Mouse (Mus musculus): ENCODE results near the gene Mcee. TPM values are rescaled to one million over a fixed set of nuclear protein-coding genes. Genes with fewer than 3 reads are reported as not detected.

Gene Mcee
- 100 to 1,000 TPM; 132 TPM for total RNA-seq (2021)

DNA sequence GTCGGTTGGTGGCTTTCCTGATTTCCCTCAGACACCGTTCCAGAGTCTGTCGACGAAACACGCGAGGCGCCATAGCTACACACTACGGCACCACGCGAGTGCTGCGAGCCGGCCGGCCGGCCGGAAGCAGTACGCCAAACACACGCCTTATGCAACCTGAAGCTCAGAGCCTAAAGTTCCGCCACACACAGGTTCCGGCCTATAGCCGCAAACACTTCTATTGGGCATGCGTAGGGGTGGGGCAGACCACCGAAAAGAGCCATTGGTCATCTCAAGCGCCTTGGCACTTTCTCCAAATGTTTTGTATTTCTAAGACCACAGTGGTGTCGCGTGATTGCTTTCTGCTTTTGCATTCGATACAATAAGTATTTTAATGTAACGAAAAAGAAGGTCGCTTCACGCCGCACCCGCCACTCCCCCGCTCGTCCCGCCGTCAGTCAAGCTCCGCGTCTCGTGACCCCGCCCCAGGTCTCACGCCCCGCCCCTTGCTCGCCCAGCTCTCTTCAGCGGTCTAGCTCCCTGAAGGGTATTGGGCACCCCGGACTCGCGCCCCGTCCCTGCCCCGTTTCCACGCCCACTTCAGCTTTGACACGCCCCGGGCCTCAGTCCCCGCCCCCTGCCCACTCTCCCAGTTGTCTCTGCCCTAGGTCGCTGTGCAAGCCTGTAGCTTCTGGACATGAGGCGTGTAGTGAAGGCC, at the start of gene Mcee, which contains the start of gene Mphosph10:
Mcee (plus strand) TSS at position 486 of the 697 bp plus-strand sequence.
Mphosph10 (minus strand) TSS at position 147 of the 697 bp plus-strand sequence.
- peak; percentile 98 to 99 for DNase-seq
- intact Hi-C loops (cut with DNase I): loop anchor here (5.0 to 10.0 kb wide), 3 partner anchors 105 to 640 kb away; partner anchors contain the start of genes Mtmr10 and Nsmce3

- DNase-seq: no peak
- intact Hi-C loops (cut with DNase I): no loop called here
These were observed 44.6 kb upstream of the Mcee start for GRCm38 (mm10) chr7:64347813-64348212.

GRCm38 (mm10) chr7:64349147-64349861, 43.1 kb upstream of the Mcee start:
- intact Hi-C loops (cut with DNase I): no loop called here

GRCm38 (mm10) chr7:64351087-64351486, 41.3 kb upstream of the Mcee start:
- intact Hi-C loops (cut with DNase I): no loop called here
- DNase-seq: no peak

More at GRCm38 (mm10) chr7:64349147-64349861, 43.1 kb upstream of the Mcee start:
- no peak for DNase-seq

DNA sequence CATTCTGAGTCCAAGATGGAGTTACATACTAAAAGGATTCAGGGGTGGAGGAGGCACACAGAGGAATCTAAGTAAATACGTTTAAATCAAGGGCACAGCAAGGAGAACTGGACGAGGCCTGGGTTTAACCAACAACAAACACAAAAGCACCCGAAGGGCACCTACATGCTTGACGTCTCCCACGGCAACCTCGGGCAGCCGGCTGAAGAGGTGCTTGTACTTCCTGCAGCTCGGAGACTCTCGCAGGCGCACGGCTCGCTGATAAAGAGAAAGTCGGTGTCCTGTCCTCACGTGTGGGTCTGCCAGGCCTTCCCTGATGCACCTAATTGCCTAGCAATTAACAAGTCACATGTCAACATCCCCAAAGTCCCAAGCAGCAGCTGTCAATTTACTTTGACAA, 38.2 kb upstream of the Mcee start:
- intact Hi-C loops (cut with DNase I): no loop called here
- no peak for DNase-seq

- no peak for DNase-seq
- intact Hi-C loops (cut with DNase I): no loop called here
These were observed 35.7 kb upstream of the Mcee start for GRCm38 (mm10) chr7:64356661-64357060.

GRCm38 (mm10) chr7:64357405-64357804, 35.0 kb upstream of the Mcee start:
- DNase-seq: peak; percentile 21 to 35
- intact Hi-C loops (cut with DNase I): no loop called here

- no peak for DNase-seq
- intact Hi-C loops (cut with DNase I): no loop called here
These were observed 33.7 kb upstream of the Mcee start for GRCm38 (mm10) chr7:64358666-64359065.

- intact Hi-C loops (cut with DNase I): no loop called here
- no peak for DNase-seq
These were observed 32.3 kb upstream of the Mcee start for GRCm38 (mm10) chr7:64359943-64360585.

DNA sequence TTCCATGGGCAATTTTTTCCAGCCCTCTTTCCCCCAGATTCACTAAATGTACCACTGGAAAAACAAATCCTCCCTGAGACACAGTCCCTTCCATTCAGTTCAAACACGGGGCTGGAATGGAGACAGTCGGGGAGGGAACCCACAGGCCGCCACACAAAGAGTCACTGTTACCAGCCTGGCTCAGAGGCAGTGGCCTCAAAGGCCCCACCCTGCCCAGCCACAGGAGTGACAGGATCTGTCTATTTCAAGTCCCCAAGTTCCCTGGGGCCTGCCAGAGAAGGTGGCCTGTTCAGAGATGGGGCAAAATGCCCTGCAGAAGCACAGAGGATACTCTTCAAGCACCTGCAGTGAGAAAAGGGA, 31.8 kb upstream of the Mcee start:
- intact Hi-C loops (cut with DNase I): no loop called here
- no peak for DNase-seq

- intact Hi-C loops (cut with DNase I): no loop called here
- DNase-seq: no peak
These were observed 26.5 kb upstream of the Mcee start for GRCm38 (mm10) chr7:64365863-64366262.

GRCm38 (mm10) chr7:64369841-64370240, 22.6 kb upstream of the Mcee start:
- intact Hi-C loops (cut with DNase I): loop anchor here (5.0 kb wide), 1 partner anchor 83 kb away; the partner anchor contains the start of gene Mtmr10
- no peak for DNase-seq

GRCm38 (mm10) chr7:64371940-64372878, 20.2 kb upstream of the Mcee start:
- intact Hi-C loops (cut with DNase I): loop anchor here (5.0 kb wide), 1 partner anchor 85 kb away; the partner anchor contains the start of gene Mtmr10

GRCm38 (mm10) chr7:64373147-64373829, 19.1 kb upstream of the Mcee start:
- intact Hi-C loops (cut with DNase I): loop anchor here (5.0 kb wide), 1 partner anchor 86 kb away; the partner anchor contains the start of gene Mtmr10
- DNase-seq: no peak

More at GRCm38 (mm10) chr7:64371940-64372878, 20.2 kb upstream of the Mcee start:
- no peak for DNase-seq

DNA sequence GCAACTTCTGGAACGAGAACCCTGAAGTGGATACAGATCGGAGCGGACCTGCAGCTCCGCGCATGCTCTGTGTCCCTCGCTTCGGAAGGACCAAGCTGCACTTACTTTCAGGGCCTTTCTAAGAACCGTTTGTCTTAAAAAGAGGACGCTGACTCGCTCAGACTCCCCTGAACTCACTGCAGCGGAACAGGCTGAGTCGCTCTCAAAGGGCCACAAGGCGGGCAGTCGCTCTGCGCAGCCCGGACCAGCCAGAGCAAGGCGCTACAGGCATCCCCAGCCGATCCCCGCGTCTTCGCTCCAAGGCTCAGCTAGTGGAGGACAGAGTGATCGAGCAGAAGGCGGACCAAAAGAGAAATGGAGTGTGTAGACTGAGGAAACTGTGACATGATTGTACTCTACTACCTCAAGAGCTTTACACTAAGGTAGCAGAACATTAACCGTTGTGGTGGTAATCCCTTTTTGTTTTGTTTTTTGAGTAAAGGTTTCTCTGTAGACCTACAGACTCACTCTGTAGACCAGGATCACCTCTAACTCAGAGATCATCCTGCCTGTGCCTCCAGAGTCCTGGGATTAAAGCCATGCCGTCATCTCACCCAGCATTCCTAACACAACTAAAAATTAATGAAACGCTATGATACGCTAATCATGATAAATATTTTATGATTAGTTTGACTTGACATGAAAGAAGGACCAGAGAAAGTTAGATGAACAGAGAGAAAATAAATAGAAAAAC, 18.4 kb upstream of the Mcee start, which contains the start of gene Fan1:
Fan1 (minus strand) TSS at position 266 of the 733 bp plus-strand sequence.
- intact Hi-C loops (cut with DNase I): loop anchor here (2.0 to 5.0 kb wide), 2 partner anchors 17 to 87 kb away; partner anchors contain the start of gene Mtmr10
- DNase-seq: peak; percentile 92 to 95

- DNase-seq: no peak
These were observed 928 bp upstream of the Mcee start for GRCm38 (mm10) chr7:64391479-64391878.

DNA sequence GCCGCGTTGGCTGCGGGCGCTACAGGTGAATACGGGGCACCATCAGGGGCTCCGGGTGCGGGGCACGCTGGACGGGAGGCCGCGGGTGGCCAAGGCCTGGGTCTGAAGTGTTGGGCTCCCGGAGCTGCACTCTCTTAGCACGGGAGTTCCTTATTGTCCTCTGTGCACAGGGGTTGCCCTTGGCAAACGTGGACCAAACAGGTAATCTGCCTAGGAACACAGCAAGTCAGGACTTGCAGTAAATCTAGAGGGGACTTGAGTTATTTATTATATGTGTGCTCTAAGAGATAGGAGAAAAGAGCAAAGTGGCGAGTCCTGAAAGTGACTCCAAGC, 378 bp downstream of the Mcee start:
- intact Hi-C loops (cut with DNase I): loop anchor here (5.0 to 10.0 kb wide), 3 partner anchors 105 to 640 kb away; partner anchors contain the start of genes Mtmr10 and Nsmce3
- DNase-seq: no peak

More at GRCm38 (mm10) chr7:64391479-64391878, 928 bp upstream of the Mcee start:
- intact Hi-C loops (cut with DNase I): loop anchor here (2.0 to 10.0 kb wide), 4 partner anchors 17 to 639 kb away; partner anchors contain the start of genes Fan1, Mtmr10 and Nsmce3

- no peak for DNase-seq
- intact Hi-C loops (cut with DNase I): no loop called here
These were observed 8.3 kb downstream of the Mcee start for GRCm38 (mm10) chr7:64400725-64401124.
